Mouse (Mus musculus) hindbrain, embryonic 16.5 days (tissue): Measurements from ENCODE around the gene Ccl20. TPM values are rescaled to one million over a fixed set of nuclear protein-coding genes. Genes with fewer than 3 reads are reported as not detected.

Experiments
- ATAC-seq: fragments of 200-750 bp; cut with Nextera tagmentation; 2 replicates; pipeline ENCODE4 v1.8.0; 2017; ENCODE audit warnings: moderate TSS enrichment, moderate library complexity
- H3K27ac ChIP-seq: fragments of 300-500 bp; sonication (generic); 2 replicates; pipeline ENCODE4 v1.5.1; 2014; ENCODE audit warnings: low read depth, mild to moderate bottlenecking, control low read depth, low read length, moderate library complexity
- H3K27me3 ChIP-seq: fragments of 300-500 bp; sonication (generic); replicated peaks from 2 replicates; pipeline ENCODE4 v1.6.1; 2014; ENCODE audit warnings: low read length; ENCODE audit not compliant: control insufficient read depth, insufficient read depth
- H3K36me3 ChIP-seq: fragments of 300-500 bp; sonication (generic); 2 replicates; pipeline ENCODE4 v1.6.1; 2014; ENCODE audit warnings: mild to moderate bottlenecking, low read length, moderate library complexity, mixed read lengths; ENCODE audit not compliant: control insufficient read depth, insufficient read depth
- H3K4me1 ChIP-seq: fragments of 300-500 bp; sonication (generic); 2 replicates; pipeline ENCODE4 v1.6.1; 2014; ENCODE audit warnings: low read depth, low read length; ENCODE audit not compliant: control insufficient read depth, insufficient read depth
- H3K4me2 ChIP-seq: fragments of 300-500 bp; sonication (generic); 2 replicates; pipeline ENCODE4 v1.6.1; 2014; ENCODE audit warnings: mild to moderate bottlenecking, low read length, control low read depth, moderate library complexity
- H3K4me3 ChIP-seq: fragments of 300-500 bp; sonication (generic); 2 replicates; pipeline ENCODE4 v1.5.1; 2014; ENCODE audit warnings: mild to moderate bottlenecking, low read length, control low read depth, moderate library complexity
- H3K9ac ChIP-seq: fragments of 300-500 bp; sonication (generic); 2 replicates; pipeline ENCODE4 v1.6.1; 2014; ENCODE audit warnings: low read depth, mild to moderate bottlenecking, control low read depth, low read length, moderate library complexity
- H3K9me3 ChIP-seq: fragments of 300-500 bp; sonication (generic); 2 replicates; pipeline ENCODE4 v1.6.1; 2014; ENCODE audit warnings: mild to moderate bottlenecking, low read length, moderate library complexity; ENCODE audit not compliant: control insufficient read depth
- WGBS: fragments of 180-500 bp; shearing (Covaris S2); extraction: QIAGEN DNeasy Blood & Tissue Kit; methylation state at CpG from one replicate; pipeline ENCODE4 v1.1.7; 2014; 5-methylcytosine and 5-hydroxymethylcytosine counted together
- polyA plus RNA-seq: library from polyadenylated mRNA; unstranded; fragments of >200 nt; fragmentation: Nextera tagmentation; extraction: Ambion mirVana; gene quantifications from 2 replicates; pipeline ENCODE4 v1.2.1, GENCODE M21; 2015

The Ccl20 gene
- polyA plus RNA-seq, 1 experiment from 2014 or later, result not detected

GRCm38 (mm10) chr1:83156876-83157275, 40.3 kb downstream of the Ccl20 start:
- WGBS, result 45% methylated on average over 1 of the region's 1 CpGs
- Histone ChIP-seq H3K4me1 (no peaks in the 10 kb centered on the region), H3K4me3 (no peak overlapping the region), H3K9me3 (no peaks in the 10 kb centered on the region), H3K36me3 (no peaks in the 10 kb centered on the region), H3K9ac (no peak overlapping the region), H3K4me2 (no peak overlapping the region), H3K27me3 (no peaks in the 10 kb centered on the region), H3K27ac (no peak overlapping the region)
- no peak for ATAC-seq

- H3K27me3 ChIP-seq, result no peaks in the 10 kb centered on the region
- no peaks in the 10 kb centered on the region for H3K9me3 ChIP-seq
- no peaks in the 10 kb centered on the region for H3K4me1 ChIP-seq
- peak within 1 kb of the TSS; percentile 74 for H3K4me2 ChIP-seq
- WGBS, result 2% methylated on average over 16 of the region's 16 CpGs
- H3K27ac ChIP-seq, result no peak within 1 kb of the TSS
- no peaks in the 10 kb centered on the region for H3K36me3 ChIP-seq
- H3K9ac ChIP-seq, result peak within 1 kb of the TSS; percentile 65
- peak; percentile 99 for ATAC-seq
- H3K4me3 ChIP-seq, result peak within 1 kb of the TSS; percentile 60
Measured at GRCm38 (mm10) chr1:83159603-83160002, 43.0 kb downstream of the Ccl20 start, which contains the start of gene Daw1. Daw1 (plus strand) TSS chr1:83159752.

- no peaks in the 10 kb centered on the region for H3K4me1 ChIP-seq
- no peak overlapping the region for H3K4me2 ChIP-seq
- H3K9me3 ChIP-seq, result no peaks in the 10 kb centered on the region
- no peaks in the 10 kb centered on the region for H3K27me3 ChIP-seq
- no peaks in the 10 kb centered on the region for H3K36me3 ChIP-seq
- H3K27ac ChIP-seq, result no peak overlapping the region
- ATAC-seq, result no peak
- H3K9ac ChIP-seq, result no peak overlapping the region
- H3K4me3 ChIP-seq, result no peak overlapping the region
- 78% methylated on average over 3 of the region's 3 CpGs for WGBS
Measured at GRCm38 (mm10) chr1:83161658-83162057, 45.1 kb downstream of the Ccl20 start.

- Histone ChIP-seq H3K4me1 (no peaks in the 10 kb centered on the region), H3K9ac (no peak overlapping the region), H3K9me3 (no peaks in the 10 kb centered on the region), H3K27me3 (no peaks in the 10 kb centered on the region), H3K27ac (no peak overlapping the region), H3K36me3 (no peaks in the 10 kb centered on the region), H3K4me3 (no peak overlapping the region), H3K4me2 (no peak overlapping the region)
- 86% methylated on average over 3 of the region's 3 CpGs for WGBS
- ATAC-seq, result no peak
Measured at GRCm38 (mm10) chr1:83164027-83164426, 47.5 kb downstream of the Ccl20 start.

Other genes with a start within 250 kb of the Ccl20 start
- gene A030005L19Rik, start 203.4 kb upstream of the Ccl20 start, polyA plus RNA-seq, result 0.20 TPM in 1 of 2 replicates, not detected in the other
- gene A030014E15Rik, start 191.8 kb upstream of the Ccl20 start, polyA plus RNA-seq, result not detected in 2 replicates
- not detected in 2 replicates for gene Gm6217, start 185.4 kb upstream of the Ccl20 start, polyA plus RNA-seq
- not detected in 2 replicates for gene A030003K21Rik, start 173.4 kb upstream of the Ccl20 start, polyA plus RNA-seq
- gene Gm7544, start 160.8 kb upstream of the Ccl20 start, polyA plus RNA-seq, result not detected in 2 replicates
- gene Gm47955, start 156.5 kb upstream of the Ccl20 start, polyA plus RNA-seq, result not detected in 2 replicates
- not detected in 2 replicates for gene Gm47959, start 116.2 kb upstream of the Ccl20 start, polyA plus RNA-seq
- 0.75 and 1.6 TPM in 2 replicates for gene Slc19a3, start 78.3 kb upstream of the Ccl20 start, polyA plus RNA-seq
- not detected in 2 replicates for gene Krtap28-10, start 74.3 kb upstream of the Ccl20 start, polyA plus RNA-seq
- not detected in 2 replicates for gene Gm47969, start 71.8 kb upstream of the Ccl20 start, polyA plus RNA-seq
- not detected in 2 replicates for gene A030005K14Rik, start 57.4 kb upstream of the Ccl20 start, polyA plus RNA-seq
- not detected in 2 replicates for gene Krtap28-13, start 55.8 kb upstream of the Ccl20 start, polyA plus RNA-seq
- 1.7 and 2.3 TPM in 2 replicates for gene Daw1, start 43.0 kb downstream of the Ccl20 start, polyA plus RNA-seq